Mouse (Mus musculus): ENCODE measurements around the gene Vkorc1l1. TPM values are rescaled to one million over a fixed set of nuclear protein-coding genes. Genes with fewer than 3 reads are reported as not detected.

Vkorc1l1 gene
- polyA plus RNA-seq, 1 experiment from 2014 or later: 32.3 TPM

GRCm38 (mm10) chr5:130010961-130011360, 69.2 kb downstream of the Vkorc1l1 start:
- POLR2A ChIA-PET: no interaction called here
- DNase-seq (ENCODE audit: low read depth, low spot score) (no peak), ATAC-seq (no peak)
- TF ChIP-seq CTCF (IDR thresholded peaks at IDR 0.05): peak; percentile 74
- CTCF ChIA-PET: interaction anchor here (0.9 to 2.8 kb wide), 5 partner anchors 11 to 33 kb away, joined by 3 to 12 read pairs (median 4); no protein-coding TSS in a partner anchor
- H3K27me3 ChIP-seq: no peaks in the 10 kb centered on the region
- in situ Hi-C loops (cut with MboI; ENCODE audit: low pct_unique_long_range_greater_than_20kb): no loop called here

GRCm38 (mm10) chr5:130015104-130015503, 73.3 kb downstream of the Vkorc1l1 start:
- CTCF ChIA-PET: interaction anchor here (1.2 to 2.8 kb wide), 2 partner anchors 17 to 122 kb away, joined by 3 to 8 read pairs; no protein-coding TSS in a partner anchor
- DNase-seq (ENCODE audit: low read depth, low spot score) (no peak), ATAC-seq (no peak)
- no peaks in the 10 kb centered on the region for H3K27me3 ChIP-seq
- no peak for TF ChIP-seq CTCF (IDR thresholded peaks at IDR 0.05)
- POLR2A ChIA-PET: interaction anchor here (1.4 kb wide), 1 partner anchor 9 kb away, joined by 4 read pairs; no protein-coding TSS in a partner anchor
- in situ Hi-C loops (cut with MboI; ENCODE audit: low pct_unique_long_range_greater_than_20kb): no loop called here

- in situ Hi-C loops (cut with MboI; ENCODE audit: low pct_unique_long_range_greater_than_20kb): no loop called here
- no peak for DNase-seq (ENCODE audit: low read depth, low spot score)
- ATAC-seq: no peak
- H3K27me3 ChIP-seq: no peaks in the 10 kb centered on the region
- ChIA-PET POLR2A (no interaction called here), CTCF (interaction anchor here (1.2 kb wide), 1 partner anchor 10 kb away, joined by 3 read pairs; no protein-coding TSS in a partner anchor)
- TF ChIP-seq CTCF (IDR thresholded peaks at IDR 0.05): no peak
Observed at GRCm38 (mm10) chr5:130019461-130019860, 77.7 kb downstream of the Vkorc1l1 start.

GRCm38 (mm10) chr5:130021361-130021966, 79.7 kb downstream of the Vkorc1l1 start:
- DNase-seq (ENCODE audit: low read depth, low spot score) (no peak), ATAC-seq (no peak)
- in situ Hi-C loops (cut with MboI; ENCODE audit: low pct_unique_long_range_greater_than_20kb): no loop called here
- H3K27me3 ChIP-seq: no peaks in the 10 kb centered on the region
- POLR2A ChIA-PET: interaction anchor here (0.6 to 1.3 kb wide), 4 partner anchors 8 to 151 kb away, joined by 3 to 5 read pairs (median 3); partner anchors contain the start of gene Gusb
- CTCF ChIA-PET: interaction anchor here (1.4 to 4.6 kb wide), 9 partner anchors 10 to 87 kb away, joined by 3 to 28 read pairs (median 6); no protein-coding TSS in a partner anchor
- TF ChIP-seq CTCF (IDR thresholded peaks at IDR 0.05): no peak

- no peak for DNase-seq (ENCODE audit: low read depth, low spot score)
- CTCF ChIA-PET: interaction anchor here (1.1 to 4.6 kb wide), 11 partner anchors 9 to 88 kb away, joined by 3 to 28 read pairs (median 6); no protein-coding TSS in a partner anchor
- H3K27me3 ChIP-seq: no peaks in the 10 kb centered on the region
- POLR2A ChIA-PET: interaction anchor here (0.6 to 1.3 kb wide), 4 partner anchors 9 to 59 kb away, joined by 3 to 5 read pairs (median 3); partner anchors contain the start of gene Gusb
- no peak for TF ChIP-seq CTCF (IDR thresholded peaks at IDR 0.05)
- no peak for ATAC-seq
- in situ Hi-C loops (cut with MboI; ENCODE audit: low pct_unique_long_range_greater_than_20kb): no loop called here
Observed at GRCm38 (mm10) chr5:130022366-130022765, 80.6 kb downstream of the Vkorc1l1 start.

GRCm38 (mm10) chr5:130023067-130023766, 81.4 kb downstream of the Vkorc1l1 start:
- DNase-seq (ENCODE audit: low read depth, low spot score): no peak
- ATAC-seq: no peak
- no peaks in the 10 kb centered on the region for H3K27me3 ChIP-seq
- no peak for TF ChIP-seq CTCF (IDR thresholded peaks at IDR 0.05)
- POLR2A ChIA-PET: interaction anchor here (0.6 to 1.2 kb wide), 2 partner anchors 8 to 115 kb away, joined by 3 to 4 read pairs; no protein-coding TSS in a partner anchor
- CTCF ChIA-PET: interaction anchor here (1.1 to 4.6 kb wide), 11 partner anchors 8 to 28 kb away, joined by 3 to 28 read pairs (median 6); no protein-coding TSS in a partner anchor
- in situ Hi-C loops (cut with MboI; ENCODE audit: low pct_unique_long_range_greater_than_20kb): no loop called here

- H3K27me3 ChIP-seq: no peaks in the 10 kb centered on the region
- ATAC-seq (peak; percentile 94), DNase-seq (ENCODE audit: low read depth, low spot score) (peak; percentile 74)
- TF ChIP-seq CTCF (IDR thresholded peaks at IDR 0.05): peak; percentile 83
- ChIA-PET POLR2A (interaction anchor here (0.6 to 1.2 kb wide), 2 partner anchors 9 to 94 kb away, joined by 3 to 4 read pairs; no protein-coding TSS in a partner anchor), CTCF (interaction anchor here (0.6 to 4.6 kb wide), 8 partner anchors 10 to 28 kb away, joined by 3 to 28 read pairs (median 6); no protein-coding TSS in a partner anchor)
- in situ Hi-C loops (cut with MboI; ENCODE audit: low pct_unique_long_range_greater_than_20kb): no loop called here
Observed at GRCm38 (mm10) chr5:130023767-130024539, 82.2 kb downstream of the Vkorc1l1 start.

- no peak for DNase-seq (ENCODE audit: low read depth, low spot score)
- ATAC-seq: no peak
- CTCF ChIA-PET: interaction anchor here (1.3 kb wide), 1 partner anchor 11 kb away, joined by 5 read pairs; no protein-coding TSS in a partner anchor
- H3K27me3 ChIP-seq: no peaks in the 10 kb centered on the region
- TF ChIP-seq CTCF (IDR thresholded peaks at IDR 0.05): no peak
- in situ Hi-C loops (cut with MboI; ENCODE audit: low pct_unique_long_range_greater_than_20kb): no loop called here
- POLR2A ChIA-PET: interaction anchor here (1.1 kb wide), 1 partner anchor 28 kb away, joined by 3 read pairs; no protein-coding TSS in a partner anchor
Observed at GRCm38 (mm10) chr5:130027134-130027533, 85.4 kb downstream of the Vkorc1l1 start.

GRCm38 (mm10) chr5:130027696-130028095, 85.9 kb downstream of the Vkorc1l1 start:
- no peaks in the 10 kb centered on the region for H3K27me3 ChIP-seq
- POLR2A ChIA-PET: no interaction called here
- no peak for TF ChIP-seq CTCF (IDR thresholded peaks at IDR 0.05)
- no peak for ATAC-seq
- no peak for DNase-seq (ENCODE audit: low read depth, low spot score)
- in situ Hi-C loops (cut with MboI; ENCODE audit: low pct_unique_long_range_greater_than_20kb): no loop called here
- CTCF ChIA-PET: interaction anchor here (1.3 kb wide), 1 partner anchor 10 kb away, joined by 5 read pairs; no protein-coding TSS in a partner anchor
